In genomic region chr11:55216061-55216460, GRCm38 (mm10) we compare ENCODE assay signal across 12 mouse cellular contexts. TPM values are rescaled to one million over a fixed set of nuclear protein-coding genes. Genes with fewer than 3 reads are reported as not detected.
"Had no signal": no experiment of that assay in that cellular context is flagged by ENCODE, and none has a peak within 500 bp of the region (broad histone marks: within the 10 kb centered on the region; RNA-seq: fewer than 3 reads in every experiment).

No protein-coding gene starts in this region.

- H3K4me2 ChIP-seq: hindbrain, embryonic 13.5 days; liver, embryonic 13.5 days; midbrain, embryonic 12.5 days; stomach, embryonic 15.5 days had no signal

- H3K9ac ChIP-seq: hindbrain, embryonic 13.5 days; liver, embryonic 13.5 days; midbrain, embryonic 12.5 days; stomach, embryonic 15.5 days had no signal

- DNase-seq: liver, embryonic 13.5 days; lung, adult 18-20 months; right cerebral cortex, postnatal 4 days; thymus, adult 2 months; thymus, postnatal 25 days had no signal

- H3K4me3 ChIP-seq: hindbrain, embryonic 13.5 days; limb, embryonic 10.5 days; liver, embryonic 13.5 days; midbrain, embryonic 12.5 days; stomach, embryonic 15.5 days had no signal

- H3K9me3 ChIP-seq: hindbrain, embryonic 13.5 days; limb, embryonic 10.5 days; liver, embryonic 13.5 days; midbrain, embryonic 12.5 days; stomach, embryonic 15.5 days had no signal

- H3K27ac ChIP-seq: hindbrain, embryonic 13.5 days; hindbrain, postnatal 0 days; limb, embryonic 10.5 days; midbrain, embryonic 12.5 days; stomach, embryonic 15.5 days had no signal

- H3K36me3 ChIP-seq: stomach, embryonic 15.5 days had no signal

- H3K4me1 ChIP-seq: midbrain, embryonic 12.5 days; stomach, embryonic 15.5 days had no signal

- ATAC-seq: hindbrain, postnatal 0 days; midbrain, embryonic 16.5 days had no signal

- H3K27me3 ChIP-seq: hindbrain, embryonic 13.5 days; liver, embryonic 13.5 days; midbrain, embryonic 12.5 days; stomach, embryonic 15.5 days had no signal

RNA-seq across cellular contexts. Expression of gene Slc36a2, which starts 31.2 kb away (rescaled TPM):
- total RNA-seq: megakaryocyte-erythroid progenitor cell, adult 5-6 weeks had no signal
- polyA plus RNA-seq: midbrain, embryonic 12.5 days had no signal
